Mouse (Mus musculus) erythroblast, embryonic 14.5 days (primary cell): Measurements from ENCODE around the gene Rps6kb1.

Experiments used
- GATA1 ChIP-seq: IDR thresholded peaks from 2 replicates; pipeline ENCODE4 v1.6.1; 2012; ENCODE audit warnings: low read length, inconsistent platforms, mixed read lengths
- TAL1 ChIP-seq: IDR thresholded peaks from 3 replicates; pipeline ENCODE4 v1.6.1; 2012; ENCODE audit warnings: low read length, inconsistent platforms, mixed read lengths

DNA sequence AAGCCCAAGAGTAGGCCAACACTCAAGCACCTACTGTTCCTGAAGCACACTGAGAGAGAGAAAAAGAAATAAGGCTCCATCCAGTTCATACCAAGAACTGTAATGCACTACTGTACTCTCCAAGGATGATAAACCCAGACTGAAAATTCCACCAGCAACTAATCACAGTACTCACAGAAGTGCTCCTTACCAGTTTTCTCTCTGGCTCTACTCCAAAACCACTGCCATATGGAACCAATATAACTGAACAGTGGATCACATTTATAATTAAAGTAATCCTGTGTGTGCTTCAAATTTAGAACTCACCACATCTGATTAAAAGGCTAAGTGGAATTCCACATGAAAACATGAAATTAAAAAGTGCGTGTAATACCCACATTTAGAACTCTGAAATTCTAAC is 1.8 kb downstream of the Rps6kb1 start:
- TF ChIP-seq GATA1 (no peak), TAL1 (no peak)
